Mouse (Mus musculus): Measurements from ENCODE around the gene Rtp1. TPM values are rescaled to one million over a fixed set of nuclear protein-coding genes. Genes with fewer than 3 reads are reported as not detected.

The Rtp1 gene
- not detected for polyA plus RNA-seq (2017; shearing (Covaris generic))

GRCm38 (mm10) chr16:23428647-23429319, at the start of gene Rtp1:
Gene Rtp1, plus strand, starts transcription at chr16:23429133.

Other genes with a start within 250 kb of the Rtp1 start
- 128 TPM for gene St6gal1, start 204.4 kb upstream of the Rtp1 start, polyA plus RNA-seq (2017; shearing (Covaris generic))
- 87.0 TPM for gene Rtp4, start 91.2 kb downstream of the Rtp1 start, polyA plus RNA-seq (2017; shearing (Covaris generic))
- gene Masp1, start 91.7 kb downstream of the Rtp1 start, polyA plus RNA-seq (2017; shearing (Covaris generic)) = not detected